Mouse (Mus musculus) small intestine, adult 2 months (tissue): Measurements from ENCODE around the gene Srd5a2.

Source experiments
- CTCF ChIP-seq: fragments of 200-500 bp; IDR thresholded peaks from 2 replicates; pipeline ENCODE4 v1.5.1; 2012; ENCODE audit warnings: low read depth, mild to moderate bottlenecking, control low read depth, inconsistent platforms, low read length, moderate library complexity, mixed read lengths; ENCODE audit not compliant: insufficient replicate concordance, insufficient read length; ENCODE audit errors: extremely low read depth
- POLR2A ChIP-seq: fragments of 200-500 bp; IDR thresholded peaks from 2 replicates; pipeline ENCODE4 v1.6.1; 2012; ENCODE audit warnings: low read depth, mild to moderate bottlenecking, control low read depth, inconsistent platforms, low read length, moderate library complexity

DNA sequence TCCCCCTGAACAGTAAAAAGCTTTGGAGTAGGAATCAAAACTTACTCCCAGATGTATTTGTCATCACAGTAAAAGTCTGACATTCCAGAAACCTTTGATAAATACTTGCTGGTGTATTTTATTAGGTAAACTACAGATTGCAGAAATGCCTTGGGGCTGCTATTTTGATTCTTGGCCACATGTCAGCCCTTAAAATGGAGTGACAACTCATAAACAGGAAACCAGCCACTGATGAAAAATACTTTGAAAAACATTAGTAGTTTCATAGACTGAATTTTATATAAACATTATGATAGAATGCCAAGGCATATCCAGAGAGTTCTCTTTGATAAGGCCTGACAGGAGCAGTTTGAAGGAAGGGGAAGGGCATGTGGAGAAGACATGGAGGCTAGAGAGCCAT, 71.7 kb downstream of the Srd5a2 start:
- TF ChIP-seq CTCF (no peak), POLR2A (no peak)
